Mouse (Mus musculus): ENCODE measurements at regions not wholly inside any gene's neighbourhood (a gene's known extent, or its start where the extent isn't known, plus 50 kb on each side); places are given as distances from the start of the nearest gene placed in this dataset.
"Not testable (repeated sequence)": the region's sequence is repeated elsewhere in the genome, so short reads cannot be mapped to it uniquely, and the experiment has no call there.

GRCm38 (mm10) chr9:113095421-113095820, 612.6 kb downstream of the Pdcd6ip start:
- not testable (repeated sequence) for H3K4me2 ChIP-seq (replicated peaks); H3K4me3 ChIP-seq; H3K4me1 ChIP-seq; H3K36me3 ChIP-seq; ATAC-seq (replicated peaks); H3K9me3 ChIP-seq; H3K27ac ChIP-seq (replicated peaks); H3K27me3 ChIP-seq; H3K9ac ChIP-seq (replicated peaks)
- 100% methylated on average over 1 of the region's 1 CpGs for WGBS

- H3K4me3 ChIP-seq: no peak overlapping the region
- no peak overlapping the region for H3K9ac ChIP-seq (replicated peaks)
- no peaks in the 10 kb centered on the region for H3K27me3 ChIP-seq
- H3K36me3 ChIP-seq: no peaks in the 10 kb centered on the region
- 0 out of 2 replicates have a peak, but pooled peaks have one; percentile 51 for ATAC-seq (replicated peaks)
- 33% methylated on average over 13 of the region's 13 CpGs for WGBS
- no peak overlapping the region for H3K27ac ChIP-seq (replicated peaks)
- H3K9me3 ChIP-seq: 0 out of 2 replicates have a peak, but pooled peaks cover 4% of the 10 kb centered on the region
- H3K4me2 ChIP-seq (replicated peaks): 0 out of 2 replicates have a peak overlapping the region, but pooled peaks have one; percentile 0
- H3K4me1 ChIP-seq: peaks cover 6% of the 10 kb centered on the region; the same call in 1 of the 2 replicates
These were observed 614.1 kb downstream of the Pdcd6ip start for GRCm38 (mm10) chr9:113093863-113094390.

GRCm38 (mm10) chr9:113091881-113092280, 616.2 kb downstream of the Pdcd6ip start:
- no peaks in the 10 kb centered on the region for H3K36me3 ChIP-seq
- H3K27ac ChIP-seq (replicated peaks): no peak overlapping the region
- H3K4me1 ChIP-seq: peaks cover 6% of the 10 kb centered on the region; the same call in 1 of the 2 replicates
- 0 out of 2 replicates have a peak, but pooled peaks cover 4% of the 10 kb centered on the region for H3K9me3 ChIP-seq
- WGBS: 64% methylated on average over 5 of the region's 5 CpGs
- no peak for ATAC-seq (replicated peaks)
- no peak overlapping the region for H3K4me2 ChIP-seq (replicated peaks)
- H3K9ac ChIP-seq (replicated peaks): no peak overlapping the region
- H3K27me3 ChIP-seq: no peaks in the 10 kb centered on the region
- H3K4me3 ChIP-seq: no peak overlapping the region

GRCm38 (mm10) chr9:113087786-113088185, 620.3 kb downstream of the Pdcd6ip start:
- no peaks in the 10 kb centered on the region for H3K36me3 ChIP-seq
- no peaks in the 10 kb centered on the region for H3K9me3 ChIP-seq
- no peak overlapping the region for H3K9ac ChIP-seq (replicated peaks)
- no peaks in the 10 kb centered on the region for H3K4me1 ChIP-seq
- H3K27me3 ChIP-seq: no peaks in the 10 kb centered on the region
- H3K4me3 ChIP-seq: no peak overlapping the region
- H3K27ac ChIP-seq (replicated peaks): no peak overlapping the region; the same call in 1 of the 2 replicates
- H3K4me2 ChIP-seq (replicated peaks): no peak overlapping the region
- ATAC-seq (replicated peaks): no peak
- WGBS: 75% methylated on average over 10 of the region's 10 CpGs

- Histone ChIP-seq H3K4me3 (no peak overlapping the region), H3K36me3 (no peaks in the 10 kb centered on the region), H3K9me3 (no peaks in the 10 kb centered on the region), H3K4me2 (replicated peaks) (no peak overlapping the region), H3K27me3 (no peaks in the 10 kb centered on the region), H3K9ac (replicated peaks) (no peak overlapping the region), H3K27ac (replicated peaks) (no peak overlapping the region), H3K4me1 (no peaks in the 10 kb centered on the region)
- 63% methylated on average over 5 of the region's 5 CpGs for WGBS
- ATAC-seq (replicated peaks): no peak
These were observed 622.7 kb downstream of the Pdcd6ip start for GRCm38 (mm10) chr9:113085281-113085810.

GRCm38 (mm10) chr9:113074866-113075265, 633.2 kb downstream of the Pdcd6ip start:
- H3K4me2 ChIP-seq (replicated peaks): no peak overlapping the region
- no peaks in the 10 kb centered on the region for H3K36me3 ChIP-seq
- no peaks in the 10 kb centered on the region for H3K4me1 ChIP-seq
- H3K27ac ChIP-seq (replicated peaks): no peak overlapping the region
- no peak overlapping the region for H3K4me3 ChIP-seq
- H3K9me3 ChIP-seq: no peaks in the 10 kb centered on the region
- ATAC-seq (replicated peaks): no peak
- H3K9ac ChIP-seq (replicated peaks): no peak overlapping the region
- 80% methylated on average over 3 of the region's 3 CpGs for WGBS
- no peaks in the 10 kb centered on the region for H3K27me3 ChIP-seq

- 82% methylated on average over 11 of the region's 11 CpGs for WGBS
- no peak for ATAC-seq (replicated peaks)
- H3K4me2 ChIP-seq (replicated peaks): no peak overlapping the region
These were observed 650.6 kb downstream of the Pdcd6ip start for GRCm38 (mm10) chr9:113057415-113057814.

GRCm38 (mm10) chr9:113044556-113045178, 663.4 kb downstream of the Pdcd6ip start:
- H3K36me3 ChIP-seq: no peaks in the 10 kb centered on the region
- H3K4me3 ChIP-seq: no peak overlapping the region
- ATAC-seq (replicated peaks): no peak
- H3K27me3 ChIP-seq: no peaks in the 10 kb centered on the region
- H3K9me3 ChIP-seq: no peaks in the 10 kb centered on the region
- 84% methylated on average over 4 of the region's 4 CpGs for WGBS
- H3K9ac ChIP-seq (replicated peaks): no peak overlapping the region
- no peaks in the 10 kb centered on the region for H3K4me1 ChIP-seq
- H3K4me2 ChIP-seq (replicated peaks): no peak overlapping the region
- no peak overlapping the region for H3K27ac ChIP-seq (replicated peaks)

More at GRCm38 (mm10) chr9:113057415-113057814, 650.6 kb downstream of the Pdcd6ip start:
- Histone ChIP-seq H3K27me3 (no peaks in the 10 kb centered on the region), H3K4me1 (no peaks in the 10 kb centered on the region), H3K4me3 (no peak overlapping the region), H3K27ac (replicated peaks) (no peak overlapping the region), H3K9ac (replicated peaks) (no peak overlapping the region), H3K36me3 (no peaks in the 10 kb centered on the region), H3K9me3 (no peaks in the 10 kb centered on the region)

- no peak overlapping the region for H3K4me3 ChIP-seq
- H3K4me2 ChIP-seq (replicated peaks): no peak overlapping the region
- no peak overlapping the region for H3K27ac ChIP-seq (replicated peaks)
- H3K9ac ChIP-seq (replicated peaks): no peak overlapping the region
- ATAC-seq (replicated peaks): no peak
- H3K4me1 ChIP-seq: no peaks in the 10 kb centered on the region
- H3K36me3 ChIP-seq: no peaks in the 10 kb centered on the region
- H3K27me3 ChIP-seq: no peaks in the 10 kb centered on the region
- no peaks in the 10 kb centered on the region for H3K9me3 ChIP-seq
- 86% methylated on average over 6 of the region's 6 CpGs for WGBS
These were observed 667.2 kb downstream of the Pdcd6ip start for GRCm38 (mm10) chr9:113040885-113041284.

- H3K9ac ChIP-seq (replicated peaks): no peak overlapping the region
- H3K4me3 ChIP-seq: no peak overlapping the region
- no peaks in the 10 kb centered on the region for H3K36me3 ChIP-seq
- H3K4me1 ChIP-seq: no peaks in the 10 kb centered on the region
- H3K27ac ChIP-seq (replicated peaks): no peak overlapping the region
- no peak for ATAC-seq (replicated peaks)
- 64% methylated on average over 5 of the region's 5 CpGs for WGBS
- H3K27me3 ChIP-seq: no peaks in the 10 kb centered on the region
- H3K4me2 ChIP-seq (replicated peaks): no peak overlapping the region
- H3K9me3 ChIP-seq: no peaks in the 10 kb centered on the region
These were observed 674.1 kb downstream of the Pdcd6ip start for GRCm38 (mm10) chr9:113033996-113034395.

GRCm38 (mm10) chr9:113029091-113029490, 679.0 kb downstream of the Pdcd6ip start:
- Histone ChIP-seq H3K9ac (replicated peaks) (no peak overlapping the region), H3K9me3 (no peaks in the 10 kb centered on the region), H3K4me2 (replicated peaks) (no peak overlapping the region), H3K27me3 (no peaks in the 10 kb centered on the region), H3K4me3 (no peak overlapping the region), H3K36me3 (no peaks in the 10 kb centered on the region), H3K4me1 (no peaks in the 10 kb centered on the region), H3K27ac (replicated peaks) (no peak overlapping the region)
- 89% methylated on average over 4 of the region's 4 CpGs for WGBS
- no peak for ATAC-seq (replicated peaks)

- no peak for ATAC-seq (replicated peaks)
- Histone ChIP-seq H3K9me3 (no peaks in the 10 kb centered on the region), H3K27ac (replicated peaks) (no peak overlapping the region), H3K9ac (replicated peaks) (no peak overlapping the region), H3K4me3 (no peak overlapping the region), H3K4me2 (replicated peaks) (no peak overlapping the region), H3K4me1 (no peaks in the 10 kb centered on the region), H3K36me3 (no peaks in the 10 kb centered on the region), H3K27me3 (no peaks in the 10 kb centered on the region)
- 76% methylated on average over 4 of the region's 4 CpGs for WGBS
These were observed 681.2 kb downstream of the Pdcd6ip start for GRCm38 (mm10) chr9:113026904-113027193.

Data from forebrain, embryonic 15.5 days (tissue).